Mouse (Mus musculus) neutrophil, adult 59 days (primary cell): ENCODE data around the gene Myo15. TPM values are rescaled to one million over a fixed set of nuclear protein-coding genes. Genes with fewer than 3 reads are reported as not detected.

Experiments used
- total RNA-seq, 2 experiments: library from RNA; stranded (reverse); gene quantifications; 1 replicate in 1 of 2; 2 replicates in 1 of 2; pipeline ENCODE4 v1.2.4; 2023

The Myo15 gene
- total RNA-seq: under 1 TPM; 0.33 to 0.35 TPM

GRCm38 (mm10) chr11:60469039-60469438, at the start of gene Myo15:
Myo15 (plus strand) TSS chr11:60469339.

GRCm38 (mm10) chr11:60454080-60454744, 14.9 kb upstream of the Myo15 start, which contains the start of gene Drg2:
Drg2 (plus strand) TSS chr11:60454591.

GRCm38 (mm10) chr11:60536180-60536858, 67.2 kb downstream of the Myo15 start, which contains the start of gene Alkbh5:
Alkbh5 (plus strand) TSS chr11:60536381.

Other genes starting within 250 kb of the Myo15 start
- gene Srebf1, start 246.8 kb upstream of the Myo15 start, total RNA-seq: 10 to 100 TPM; 47.3 to 50.4 TPM
- 10 to 100 TPM; 12.3 to 13.2 TPM for gene Tom1l2, start 116.4 kb upstream of the Myo15 start, total RNA-seq
- under 1 TPM; 0.18 to 0.24 TPM for gene Drc3, start 116.0 kb upstream of the Myo15 start, total RNA-seq
- 1 to 10 TPM; 7.0 to 8.1 TPM for gene Gid4, start 52.2 kb upstream of the Myo15 start, total RNA-seq
- gene Atpaf2, start 50.9 kb upstream of the Myo15 start, total RNA-seq: 10 to 100 TPM; 12.2 to 18.6 TPM
- gene Drg2, start 14.7 kb upstream of the Myo15 start, total RNA-seq: 10 to 100 TPM; 20.7 to 27.0 TPM
- 10 to 100 TPM; 36.0 to 39.2 TPM for gene Alkbh5, start 67.0 kb downstream of the Myo15 start, total RNA-seq
- 10 to 100 TPM; 13.8 to 15.8 TPM for gene Llgl1, start 230.4 kb downstream of the Myo15 start, total RNA-seq